Mouse (Mus musculus) embryonic fibroblast, embryonic 13.5 days (primary cell): ENCODE measurements at regions not wholly inside any gene's neighbourhood (a gene's known extent, or its start where the extent isn't known, plus 50 kb on each side); places are given as distances from the start of the nearest gene placed in this dataset.

Experiments used
- CTCF ChIP-seq: IDR thresholded peaks from 2 replicates; pipeline ENCODE4 v1.5.1; 2011; ENCODE audit warnings: mild to moderate bottlenecking, control low read depth, low read length, moderate library complexity, borderline replicate concordance; ENCODE audit not compliant: insufficient read depth
- POLR2A ChIP-seq: IDR thresholded peaks from 2 replicates; pipeline ENCODE4 v1.6.1; 2011; ENCODE audit warnings: low read depth, mild to moderate bottlenecking, control low read depth, low read length, moderate library complexity

DNA sequence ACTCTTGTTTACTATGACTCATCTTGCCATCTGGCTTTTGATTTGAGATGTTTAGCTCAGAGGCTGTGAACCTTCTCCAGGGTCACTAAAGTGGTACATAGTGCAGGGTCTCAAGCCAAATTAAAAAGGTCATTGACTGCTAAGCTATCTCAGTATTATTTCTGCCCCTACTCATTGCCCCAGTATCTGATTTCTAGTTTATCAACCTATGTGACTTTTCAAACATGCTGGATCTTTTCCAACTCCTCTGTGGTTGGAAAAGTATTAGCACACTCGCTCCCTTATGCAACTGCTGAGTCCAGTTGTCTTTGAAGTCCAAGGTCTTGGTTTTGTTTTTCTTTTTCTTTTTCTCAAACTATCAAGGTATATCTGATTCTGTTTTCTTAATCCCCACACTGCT, 301.0 kb downstream of the Pdzph1 start:
- TF ChIP-seq CTCF (no peak), POLR2A (no peak)
